ENCODE assay signal across 10 mouse cellular contexts in genomic region chr4:141016311-141016710, GRCm38 (mm10). TPM values are rescaled to one million over a fixed set of nuclear protein-coding genes. Genes with fewer than 3 reads are reported as not detected.
A peak's percentile ranks its signal among the peaks of the same experiment; 100 is the strongest.
DNase-seq lines count a peak whose midpoint lies in the region; ATAC-seq and TF ChIP-seq lines count a peak whose summit lies in the region.
"Had no signal": no experiment of that assay in that cellular context is flagged by ENCODE, and none has a peak within 500 bp of the region (broad histone marks: within the 10 kb centered on the region; RNA-seq: fewer than 3 reads in every experiment).

No protein-coding gene starts in this region.

- H3K27ac ChIP-seq in embryonic facial prominence, embryonic 12.5 days, result peak overlapping the region; percentile 57; the same call in 1 of the 2 replicates
- no peak overlapping the region for H3K27ac ChIP-seq in embryonic facial prominence, embryonic 10.5 days (replicated peaks)
- H3K27ac ChIP-seq in liver, adult 2 months (replicated peaks; ENCODE audit: insufficient read depth, low read depth, low read length), result no peak overlapping the region
- H3K27ac ChIP-seq: stomach, embryonic 15.5 days had no signal

- no peak for ATAC-seq in embryonic facial prominence, embryonic 12.5 days (ENCODE audit: insufficient number of reproducible peaks, insufficient read depth, low FRiP score, low TSS enrichment)

- H3K9me3 ChIP-seq in embryonic facial prominence, embryonic 12.5 days, result no peaks in the 10 kb centered on the region
- H3K9me3 ChIP-seq in embryonic facial prominence, embryonic 10.5 days, result no peaks in the 10 kb centered on the region
- H3K9me3 ChIP-seq: stomach, embryonic 15.5 days had no signal

- no peak overlapping the region for H3K4me2 ChIP-seq in embryonic facial prominence, embryonic 12.5 days (replicated peaks)
- H3K4me2 ChIP-seq: stomach, embryonic 15.5 days had no signal

- no peaks in the 10 kb centered on the region for H3K27me3 ChIP-seq in embryonic facial prominence, embryonic 12.5 days
- no peaks in the 10 kb centered on the region for H3K27me3 ChIP-seq in embryonic facial prominence, embryonic 10.5 days (replicated peaks; ENCODE audit: low read depth, poor library complexity, severe bottlenecking)
- no peaks in the 10 kb centered on the region for H3K27me3 ChIP-seq in liver, adult 2 months (ENCODE audit: control insufficient read depth, insufficient read depth, low read length)
- H3K27me3 ChIP-seq: stomach, embryonic 15.5 days had no signal

- peaks cover 63% of the 10 kb centered on the region for H3K36me3 ChIP-seq in embryonic facial prominence, embryonic 12.5 days
- peaks cover 88% of the 10 kb centered on the region for H3K36me3 ChIP-seq in embryonic facial prominence, embryonic 10.5 days (replicated peaks)
- H3K36me3 ChIP-seq in liver, adult 2 months (ENCODE audit: control insufficient read depth, insufficient read depth, low read length), result no peaks in the 10 kb centered on the region

- H3K79me2 ChIP-seq in liver, adult 2 months (ENCODE audit: control insufficient read depth, insufficient read depth, low read length), result no peaks in the 10 kb centered on the region

- intact Hi-C loops in heart, postnatal 10 days (cut with DNase I), result no loop called here

- H3K4me1 ChIP-seq in embryonic facial prominence, embryonic 12.5 days, result peaks cover 47% of the 10 kb centered on the region
- H3K4me1 ChIP-seq in embryonic facial prominence, embryonic 10.5 days, result peaks cover 69% of the 10 kb centered on the region
- no peaks in the 10 kb centered on the region for H3K4me1 ChIP-seq in liver, adult 2 months (ENCODE audit: control insufficient read depth, insufficient read depth, low read length)

- no peak overlapping the region for H3K9ac ChIP-seq in embryonic facial prominence, embryonic 12.5 days
- H3K9ac ChIP-seq in liver, adult 2 months (ENCODE audit: low read depth, low read length), result no peak overlapping the region
- H3K9ac ChIP-seq: stomach, embryonic 15.5 days had no signal

- no peak overlapping the region for H3K4me3 ChIP-seq in embryonic facial prominence, embryonic 12.5 days
- no peak overlapping the region for H3K4me3 ChIP-seq in embryonic facial prominence, embryonic 10.5 days
- H3K4me3 ChIP-seq in liver, adult 2 months (ENCODE audit: insufficient read depth, low read depth, low read length), result no peak overlapping the region
- H3K4me3 ChIP-seq: stomach, embryonic 15.5 days had no signal

- no peak for TF ChIP-seq POLR2A in liver, adult 2 months (IDR thresholded peaks at IDR 0.05; ENCODE audit: extremely low read depth, insufficient read depth, low read length)

- 82% methylated on average over 9 of the region's 9 CpGs for WGBS in embryonic facial prominence, embryonic 12.5 days
- 83% methylated on average over 9 of the region's 9 CpGs for WGBS in embryonic facial prominence, embryonic 10.5 days
- 65% methylated on average over 9 of the region's 9 CpGs for WGBS in liver, adult 2 months

- TF ChIP-seq CTCF in liver, adult 2 months (IDR thresholded peaks at IDR 0.05; ENCODE audit: low read depth, low read length), result no peak

- no peak for DNase-seq in embryonic facial prominence, embryonic 10.5 days (ENCODE audit: low spot score)
- peak; percentile 8 for DNase-seq in liver, adult 2 months (ENCODE audit: extremely low read depth, low read depth, low spot score)
- DNase-seq in liver (no peak), adipocyte (ENCODE audit: low spot score) (peak; percentile 9)
- DNase-seq in heart, postnatal 10 days, result peak; percentile 45 to 52
- no peak for DNase-seq in layer of hippocampus, adult 18-20 months (ENCODE audit: low spot score in 2 of 2)
- DNase-seq in thymus, postnatal 25 days, result no peak
- DNase-seq: lung, postnatal 14 days had no signal

RNA-seq across cellular contexts. Expression of gene Mfap2, which starts 6.1 kb away (rescaled TPM):
- 646 and 656 TPM in 2 replicates for polyA plus RNA-seq in embryonic facial prominence, embryonic 12.5 days (2016; fragmentation: Nextera tagmentation; extraction: Ambion mirVana)
- 399 and 480 TPM in 2 replicates for polyA plus RNA-seq in embryonic facial prominence, embryonic 10.5 days (2016; fragmentation: Nextera tagmentation; extraction: Ambion mirVana)
- 0.18 TPM in 1 of 2 replicates, not detected in the other for total RNA-seq in liver, adult 2 months (2014; rRNA removed)
- 0.30 and 0.45 TPM in 2 replicates for polyA plus RNA-seq in liver, adult 2 months (2012; rRNA removed)
- total RNA-seq in heart, postnatal 10 days (2021), result 10 to 100 TPM; 47.6 to 53.7 TPM
- 1 to 10 TPM; 3.4 to 4.5 TPM for total RNA-seq in layer of hippocampus, adult 18-20 months (2021)

RNA-seq across cellular contexts. Expression of gene Atp13a2, which starts 29.6 kb away (rescaled TPM):
- 56.1 and 63.3 TPM in 2 replicates for polyA plus RNA-seq in embryonic facial prominence, embryonic 12.5 days (2016; fragmentation: Nextera tagmentation; extraction: Ambion mirVana)
- polyA plus RNA-seq in embryonic facial prominence, embryonic 10.5 days (2016; fragmentation: Nextera tagmentation; extraction: Ambion mirVana), result 42.4 and 43.2 TPM in 2 replicates
- total RNA-seq in liver, adult 2 months (2014; rRNA removed), result 12.9 and 13.3 TPM in 2 replicates
- polyA plus RNA-seq in liver, adult 2 months (2012; rRNA removed), result 32.5 and 34.0 TPM in 2 replicates
- total RNA-seq in heart, postnatal 10 days (2021), result 10 to 100 TPM; 20.0 to 24.7 TPM
- 100 to 1,000 TPM; 151 to 157 TPM for total RNA-seq in layer of hippocampus, adult 18-20 months (2021)

RNA-seq across cellular contexts. Expression of gene Crocc, which starts 44.0 kb away (rescaled TPM):
- polyA plus RNA-seq in embryonic facial prominence, embryonic 12.5 days (2016; fragmentation: Nextera tagmentation; extraction: Ambion mirVana), result 13.2 TPM in 2 replicates
- polyA plus RNA-seq in embryonic facial prominence, embryonic 10.5 days (2016; fragmentation: Nextera tagmentation; extraction: Ambion mirVana), result 11.0 and 11.3 TPM in 2 replicates
- total RNA-seq in liver, adult 2 months (2014; rRNA removed), result 0.67 and 0.74 TPM in 2 replicates
- polyA plus RNA-seq in liver, adult 2 months (2012; rRNA removed), result 0.76 and 1.7 TPM in 2 replicates
- 1 to 10 TPM; 7.0 to 7.4 TPM for total RNA-seq in heart, postnatal 10 days (2021)
- total RNA-seq in layer of hippocampus, adult 18-20 months (2021), result 10 to 100 TPM; 54.5 to 67.0 TPM

RNA-seq across cellular contexts. Expression of gene Sdhb, which starts 55.3 kb away (rescaled TPM):
- polyA plus RNA-seq in embryonic facial prominence, embryonic 12.5 days (2016; fragmentation: Nextera tagmentation; extraction: Ambion mirVana), result 388 and 392 TPM in 2 replicates
- polyA plus RNA-seq in embryonic facial prominence, embryonic 10.5 days (2016; fragmentation: Nextera tagmentation; extraction: Ambion mirVana), result 432 and 438 TPM in 2 replicates
- total RNA-seq in liver, adult 2 months (2014; rRNA removed), result 479 and 532 TPM in 2 replicates
- 324 and 347 TPM in 2 replicates for polyA plus RNA-seq in liver, adult 2 months (2012; rRNA removed)
- total RNA-seq in heart, postnatal 10 days (2021), result 100 to 1,000 TPM; 725 to 746 TPM
- 100 to 1,000 TPM; 183 to 190 TPM for total RNA-seq in layer of hippocampus, adult 18-20 months (2021)

Comparison
In these comparisons a context has a peak if more than half of its experiments do, and no peak if none do; other contexts are left out.
1. DNase-seq: peak in liver, adult 2 months (single experiment), adipocyte (single experiment) and heart, postnatal 10 days (2 of 2); none in embryonic facial prominence, embryonic 10.5 days (single experiment), liver (single experiment), layer of hippocampus, adult 18-20 months (0 of 2) and thymus, postnatal 25 days (single experiment).
2. RNA of gene Mfap2, which starts 6.1 kb away (total RNA-seq): 47.6 to 53.7 TPM in heart, postnatal 10 days; 3.4 to 4.5 TPM in layer of hippocampus, adult 18-20 months and 0.18 TPM in liver, adult 2 months; every median in the first group is over 4 times any median in the second.
3. RNA of gene Atp13a2, which starts 29.6 kb away (total RNA-seq): 151 to 157 TPM in layer of hippocampus, adult 18-20 months; 20.0 to 24.7 TPM in heart, postnatal 10 days and 12.9 to 13.3 TPM in liver, adult 2 months; every median in the first group is over 4 times any median in the second.
4. RNA of gene Crocc, which starts 44.0 kb away (total RNA-seq): 54.5 to 67.0 TPM in layer of hippocampus, adult 18-20 months; 7.0 to 7.4 TPM in heart, postnatal 10 days and 0.67 to 0.74 TPM in liver, adult 2 months; every median in the first group is over 4 times any median in the second.